Mouse (Mus musculus): ENCODE data around the gene Triobp.
A peak's percentile ranks its signal among the peaks of the same experiment; 100 is the strongest.

Gene Triobp

GRCm38 (mm10) chr15:78926021-78926919 lies 21.3 kb upstream of the Triobp start, which contains the start of gene Lgals1:
TSS of gene Lgals1 (plus strand) at chr15:78926725.
- DNase-seq (ENCODE audit: low spot score in 2 of 2), result peak; percentile 91 to 93

- DNase-seq (ENCODE audit: low spot score in 2 of 2), result peak in 1 of 2 experiments; percentile 36
Observed at GRCm38 (mm10) chr15:78927021-78927787, 20.3 kb upstream of the Triobp start.

GRCm38 (mm10) chr15:78927788-78928457 lies 19.6 kb upstream of the Triobp start:
- peak; percentile 81 to 83 for DNase-seq (ENCODE audit: low spot score in 2 of 2)

- DNase-seq (ENCODE audit: low spot score in 2 of 2), result no peak
Observed at GRCm38 (mm10) chr15:78928539-78928938, 19.0 kb upstream of the Triobp start.

DNA sequence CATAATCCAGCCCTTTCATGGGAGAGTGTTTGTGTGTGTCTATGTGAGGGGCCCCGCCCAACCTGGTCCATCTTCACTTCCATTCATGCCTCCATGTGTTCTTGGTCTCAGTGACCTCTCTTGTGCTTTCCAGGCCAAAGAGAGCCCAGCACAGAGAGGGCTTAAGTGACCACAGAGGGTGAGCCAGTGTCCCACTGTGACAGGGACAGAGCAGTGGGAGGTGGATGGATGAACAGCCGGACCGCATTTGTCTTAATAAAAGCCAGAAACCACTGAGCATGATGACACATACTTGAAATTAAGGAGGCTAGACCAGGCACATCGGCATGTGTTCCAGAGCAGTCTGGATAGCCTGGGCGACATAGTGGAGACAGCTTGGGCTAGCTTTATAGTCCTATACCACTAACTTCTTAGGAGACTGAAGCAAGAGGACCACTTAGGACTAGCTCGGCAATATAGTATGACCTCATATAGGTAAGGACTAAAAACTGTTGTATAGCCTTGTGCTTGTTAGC lies 17.3 kb upstream of the Triobp start:
- no peak for DNase-seq (ENCODE audit: low spot score in 2 of 2)

DNA sequence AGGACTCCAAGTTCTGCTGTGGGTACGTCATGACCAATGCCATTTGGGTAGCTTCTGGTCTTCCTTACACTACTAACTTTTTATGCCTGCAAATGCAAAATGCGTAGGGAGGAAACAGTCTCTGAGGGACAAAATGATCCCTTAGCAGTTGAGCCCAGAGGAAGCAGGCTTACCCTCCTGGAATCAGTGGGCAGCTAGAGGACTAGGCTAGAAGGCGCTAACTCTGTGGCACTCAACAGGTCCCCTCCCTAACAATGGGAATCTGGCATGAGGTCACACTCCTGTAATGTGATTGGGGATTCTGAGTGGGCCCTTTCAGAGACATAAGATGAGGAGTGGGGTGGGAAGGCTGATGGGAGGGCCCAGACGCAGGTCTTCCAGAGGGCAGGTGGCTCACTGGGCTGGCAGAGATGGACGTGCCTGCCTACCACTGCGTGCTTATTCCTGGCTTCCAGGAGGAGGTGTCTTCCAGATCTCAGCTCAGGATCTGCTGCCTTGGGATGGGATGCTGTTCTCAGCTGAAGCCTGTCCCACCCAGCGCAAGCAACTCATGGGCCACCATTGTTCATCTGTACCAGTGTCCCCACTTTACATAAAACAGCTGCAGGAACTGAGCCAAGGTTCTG lies 16.6 kb upstream of the Triobp start:
- DNase-seq (ENCODE audit: low spot score in 2 of 2), result no peak

- DNase-seq (ENCODE audit: low spot score in 2 of 2), result no peak
Observed at GRCm38 (mm10) chr15:78931577-78931976, 15.9 kb upstream of the Triobp start.

DNA sequence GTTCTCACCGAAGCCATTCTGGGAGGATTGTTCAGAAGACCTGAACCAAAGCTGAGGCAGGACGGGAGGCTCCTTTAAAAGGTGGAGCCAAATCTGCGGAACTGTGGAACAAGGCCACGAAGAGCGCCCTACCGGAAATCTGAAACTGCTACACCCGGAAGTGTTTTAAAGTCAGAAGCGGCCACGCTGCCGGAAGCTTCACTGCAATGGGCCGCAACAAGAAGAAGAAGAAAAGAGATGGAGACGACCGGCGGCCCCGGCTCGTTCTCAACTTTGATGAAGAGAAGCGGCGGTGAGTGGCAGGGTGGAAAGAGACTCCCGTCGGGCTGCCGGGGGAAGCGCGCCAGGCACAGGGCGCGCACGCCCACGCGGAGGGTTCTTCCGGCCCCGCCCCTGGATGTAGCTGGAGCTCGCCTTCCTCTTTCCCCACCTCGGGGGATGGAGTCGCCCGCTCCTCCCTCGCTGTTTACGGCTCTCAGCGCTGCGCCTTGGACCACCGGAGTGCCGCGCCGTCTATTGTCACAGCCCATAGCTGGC lies 12.7 kb upstream of the Triobp start, which contains the start of gene Nol12:
Nol12 (plus strand) TSS at position 150 of the 537 bp plus-strand sequence.
- DNase-seq (ENCODE audit: low spot score in 2 of 2), result peak; percentile 75 to 79

DNA sequence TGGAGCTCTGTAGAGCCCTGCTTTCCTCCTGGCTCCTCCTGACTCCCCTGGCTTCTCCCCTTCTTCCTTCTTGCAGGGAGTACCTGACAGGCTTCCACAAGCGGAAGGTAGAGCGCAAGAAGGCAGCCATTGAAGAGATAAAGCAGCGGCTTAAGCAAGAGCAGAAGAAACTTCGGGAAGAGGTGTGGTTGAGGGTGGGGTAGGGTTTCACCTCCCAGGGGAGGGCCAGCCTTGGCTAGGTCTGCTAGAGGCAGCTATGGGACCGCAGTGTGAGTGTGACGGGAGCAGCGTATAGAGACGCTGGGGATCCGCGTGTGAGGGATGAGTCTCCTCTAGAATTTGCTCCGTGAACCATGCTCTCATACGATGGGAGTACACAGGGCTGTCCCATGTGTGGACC lies 11.1 kb upstream of the Triobp start:
- no peak for DNase-seq (ENCODE audit: low spot score in 2 of 2)

GRCm38 (mm10) chr15:78937311-78937710 lies 10.2 kb upstream of the Triobp start:
- DNase-seq (ENCODE audit: low spot score in 2 of 2), result no peak

DNA sequence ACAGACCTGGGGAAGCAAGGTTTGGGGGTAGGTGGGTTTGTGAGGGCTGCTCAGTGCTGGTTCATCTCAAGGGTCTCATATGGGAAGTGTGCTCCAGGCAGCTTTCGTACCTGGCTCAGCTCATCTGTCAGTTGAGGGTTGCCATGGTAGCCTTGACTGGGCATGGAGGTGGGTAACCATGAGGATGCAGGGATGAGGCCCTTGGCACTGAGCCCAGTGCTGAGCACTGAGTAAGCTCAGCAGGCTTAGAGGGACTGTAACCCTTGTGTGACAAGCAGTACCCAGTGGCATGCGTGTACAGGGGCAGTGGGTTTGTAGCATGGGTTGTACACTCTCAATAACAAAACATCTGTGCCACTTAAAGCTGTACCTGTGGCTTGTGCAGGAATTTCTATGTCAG lies 9.6 kb upstream of the Triobp start:
- DNase-seq (ENCODE audit: low spot score in 2 of 2), result no peak

DNA sequence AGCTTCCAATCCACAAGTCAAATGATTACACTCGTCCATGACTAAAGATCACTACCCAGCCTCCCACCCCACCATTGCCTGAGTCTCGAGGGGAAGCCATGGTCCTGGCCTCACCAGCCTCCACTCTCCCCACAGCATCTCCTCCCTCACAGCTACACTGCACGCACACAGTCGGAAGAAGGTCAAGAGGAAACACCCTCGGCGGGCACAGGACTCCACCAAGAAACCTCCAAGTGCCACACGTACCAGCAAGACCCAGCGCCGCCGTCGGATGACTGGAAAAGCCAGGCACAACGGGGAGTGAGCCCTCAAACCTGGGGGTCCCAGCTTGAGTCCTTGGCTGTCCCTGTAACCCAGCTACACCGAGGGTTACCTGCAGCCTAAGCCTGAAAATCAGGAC lies 7.2 kb upstream of the Triobp start:
- DNase-seq (ENCODE audit: low spot score in 2 of 2), result no peak

- DNase-seq (ENCODE audit: low spot score in 2 of 2), result peak; percentile 67 to 86
Observed at GRCm38 (mm10) chr15:78942663-78943062, 4.9 kb upstream of the Triobp start.

DNA sequence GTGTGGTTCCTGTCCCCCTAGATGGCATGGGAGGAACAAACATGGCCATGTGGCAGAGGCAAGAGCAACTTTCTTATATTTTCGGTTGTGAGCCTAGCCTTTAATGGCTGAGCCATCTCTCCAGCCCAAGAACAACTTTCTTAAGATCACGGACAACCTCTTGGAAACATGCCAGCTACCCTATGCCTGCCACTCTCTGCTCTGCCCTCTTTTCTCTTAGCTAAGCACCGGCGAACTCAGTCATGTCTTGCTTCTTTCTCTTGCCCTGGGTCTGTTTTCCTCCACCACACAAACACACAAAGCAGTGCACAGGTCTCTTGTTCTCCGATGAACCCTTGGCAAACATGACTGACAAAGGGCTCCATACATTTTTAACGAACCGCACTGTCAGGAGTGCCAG lies 1.3 kb upstream of the Triobp start:
- no peak for DNase-seq (ENCODE audit: low spot score in 2 of 2)

DNA sequence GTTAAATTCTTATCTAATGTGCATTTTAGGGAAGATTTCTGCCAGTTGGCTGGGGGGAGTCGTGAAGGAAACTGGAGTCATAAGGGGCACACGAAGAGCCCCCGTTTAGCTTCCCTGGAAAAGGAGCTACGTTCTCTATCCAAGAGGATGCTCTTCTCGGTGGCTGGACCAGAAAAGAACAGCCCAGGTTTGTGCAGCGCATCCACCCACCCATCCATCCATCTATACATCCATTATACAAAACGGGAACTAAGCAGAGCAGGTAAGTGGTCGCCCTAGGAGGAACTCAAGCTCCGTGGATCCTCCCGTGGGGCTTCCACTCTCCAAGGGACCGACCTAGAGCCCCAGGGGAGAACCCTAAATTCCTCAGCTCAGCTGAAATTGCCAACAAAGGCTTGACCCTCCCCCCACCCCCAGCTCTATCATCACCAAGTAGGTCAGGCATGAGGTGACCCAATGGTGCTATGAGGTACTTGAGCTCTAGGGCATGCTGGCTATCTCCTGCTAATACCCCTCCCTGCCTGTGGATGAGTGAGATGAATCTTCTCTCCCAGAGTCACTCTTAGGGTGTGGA lies 715 bp downstream of the Triobp start:
- no peak for DNase-seq (ENCODE audit: low spot score in 2 of 2)

DNA sequence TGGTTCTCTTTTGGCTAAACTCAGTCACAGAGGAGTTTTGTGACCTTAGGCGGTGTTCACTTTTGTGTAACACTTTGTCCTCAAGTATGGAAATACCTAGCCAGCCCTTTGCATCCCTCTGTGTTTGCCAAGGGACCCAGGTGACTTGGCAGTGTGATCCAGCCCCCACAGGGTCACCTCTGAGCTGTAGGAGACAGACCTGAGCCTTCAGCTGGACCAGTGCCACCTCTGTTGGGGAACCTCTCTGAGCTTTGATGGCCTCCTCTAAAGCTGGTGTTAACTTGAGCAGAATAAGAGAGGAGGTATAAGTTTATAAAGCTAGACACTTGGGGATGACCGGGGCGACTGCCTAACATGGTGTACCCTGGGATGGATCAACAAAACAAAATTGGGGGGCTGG lies 1.4 kb downstream of the Triobp start:
- no peak for DNase-seq (ENCODE audit: low spot score in 2 of 2)

GRCm38 (mm10) chr15:78955663-78956062 lies 8.1 kb downstream of the Triobp start:
- no peak for DNase-seq (ENCODE audit: low spot score in 2 of 2)

GRCm38 (mm10) chr15:78956351-78956750 lies 8.8 kb downstream of the Triobp start:
- no peak for DNase-seq (ENCODE audit: low spot score in 2 of 2)

- no peak for DNase-seq (ENCODE audit: low spot score in 2 of 2)
Observed at GRCm38 (mm10) chr15:78957021-78957420, 9.5 kb downstream of the Triobp start.

DNA sequence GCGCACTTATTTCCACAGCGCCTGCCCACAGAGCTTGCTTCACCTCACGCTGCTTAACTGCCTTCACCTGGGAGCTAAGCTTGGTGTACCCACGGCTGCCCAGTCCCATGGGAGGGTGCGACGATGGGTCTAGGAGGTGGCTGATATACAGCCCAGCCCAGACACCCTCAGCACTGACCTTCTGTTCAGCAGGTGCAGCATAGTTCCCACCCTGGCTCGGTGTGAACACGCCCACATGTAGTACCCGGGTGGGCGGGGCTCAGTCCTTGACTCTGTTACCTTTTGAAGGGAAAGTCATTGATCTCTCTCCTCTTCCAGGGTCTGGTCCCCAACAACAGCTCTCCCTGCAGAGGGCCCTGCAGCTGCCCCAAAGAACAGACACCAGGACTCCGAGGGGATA lies 12.0 kb downstream of the Triobp start:
- DNase-seq (ENCODE audit: low spot score in 2 of 2), result no peak

DNA sequence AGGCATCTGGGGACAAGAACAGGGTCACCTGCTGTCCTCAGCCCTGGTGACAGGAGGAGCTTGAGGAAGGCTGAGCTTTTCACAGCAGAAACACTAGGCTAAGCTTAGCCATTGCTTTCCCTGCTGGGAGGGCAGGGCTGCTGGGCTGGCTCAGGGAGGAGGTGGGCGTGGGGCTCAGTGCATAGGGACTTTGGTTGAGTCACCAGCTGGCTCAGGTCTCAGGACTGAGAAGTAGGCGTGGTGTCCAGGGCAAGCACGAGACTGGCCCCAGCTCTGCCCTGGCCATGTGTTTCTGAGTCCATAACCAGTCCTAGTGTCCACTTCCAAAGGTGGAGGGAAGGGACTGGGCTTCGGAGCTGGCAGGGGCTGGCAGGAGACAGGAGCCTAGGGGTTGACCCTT lies 12.6 kb downstream of the Triobp start:
- peak; percentile 60 to 76 for DNase-seq (ENCODE audit: low spot score in 2 of 2)

Data from urinary bladder, postnatal 4 days (tissue).